Mouse (Mus musculus) kidney, adult 9 months (tissue): ENCODE measurements at regions not wholly inside any gene's neighbourhood (a gene's known extent, or its start where the extent isn't known, plus 50 kb on each side); places are given as distances from the start of the nearest gene placed in this dataset.

ENCODE experiments used
- DNase-seq: peaks from one replicate; pipeline ENCODE4 v3.0.0; 2022

GRCm38 (mm10) chr8:103442420-103443125 lies 657.1 kb upstream of the Cdh11 start:
- no peak for DNase-seq

- no peak for DNase-seq
Observed at GRCm38 (mm10) chr8:103444577-103444976, 656.8 kb upstream of the Cdh5 start.

GRCm38 (mm10) chr8:103445378-103445777 lies 656.0 kb upstream of the Cdh5 start:
- DNase-seq: no peak

- DNase-seq: no peak
Observed at GRCm38 (mm10) chr8:103447916-103448315, 653.5 kb upstream of the Cdh5 start.

- no peak for DNase-seq
Observed at GRCm38 (mm10) chr8:103451381-103452018, 649.9 kb upstream of the Cdh5 start.

GRCm38 (mm10) chr8:103457176-103457575 lies 644.2 kb upstream of the Cdh5 start:
- DNase-seq: no peak

GRCm38 (mm10) chr8:103463557-103463956 lies 637.9 kb upstream of the Cdh5 start:
- DNase-seq: no peak

- no peak for DNase-seq
Observed at GRCm38 (mm10) chr8:103464777-103465353, 636.6 kb upstream of the Cdh5 start.

- DNase-seq: peak; percentile 40
Observed at GRCm38 (mm10) chr8:103467536-103468160, 633.8 kb upstream of the Cdh5 start.

- no peak for DNase-seq
Observed at GRCm38 (mm10) chr8:103469049-103469448, 632.4 kb upstream of the Cdh5 start.

- no peak for DNase-seq
Observed at GRCm38 (mm10) chr8:103470316-103470715, 631.1 kb upstream of the Cdh5 start.

- no peak for DNase-seq
Observed at GRCm38 (mm10) chr8:103475816-103476797, 625.3 kb upstream of the Cdh5 start.

GRCm38 (mm10) chr8:103482033-103482720 lies 619.2 kb upstream of the Cdh5 start:
- DNase-seq: no peak

GRCm38 (mm10) chr8:103485441-103485840 lies 616.0 kb upstream of the Cdh5 start:
- no peak for DNase-seq

- no peak for DNase-seq
Observed at GRCm38 (mm10) chr8:103489411-103489810, 612.0 kb upstream of the Cdh5 start.

- DNase-seq: peak; percentile 9
Observed at GRCm38 (mm10) chr8:103492914-103493517, 608.4 kb upstream of the Cdh5 start.

- no peak for DNase-seq
Observed at GRCm38 (mm10) chr8:103493932-103494493, 607.4 kb upstream of the Cdh5 start.

- DNase-seq: no peak
Observed at GRCm38 (mm10) chr8:103494670-103495069, 606.8 kb upstream of the Cdh5 start.

- DNase-seq: no peak
Observed at GRCm38 (mm10) chr8:103501328-103501727, 600.1 kb upstream of the Cdh5 start.

GRCm38 (mm10) chr8:103502991-103503767 lies 598.2 kb upstream of the Cdh5 start:
- no peak for DNase-seq
